Mouse (Mus musculus): ENCODE results near the gene U2af2. TPM values are rescaled to one million over a fixed set of nuclear protein-coding genes. Genes with fewer than 3 reads are reported as not detected.
A peak's percentile ranks its signal among the peaks of the same experiment; 100 is the strongest.

U2af2 gene
- polyA plus RNA-seq, 1 experiment from 2014 or later, result 63.0 TPM

- peak overlapping the region; percentile 47; the same call in 1 of the 2 replicates for H3K4me3 ChIP-seq
- WGBS, result 25% methylated on average over 8 of the region's 8 CpGs
- no peak overlapping the region for H3K27ac ChIP-seq
- H3K4me2 ChIP-seq, result peak overlapping the region; percentile 66; the same call in 1 of the 2 replicates
- H3K9ac ChIP-seq, result no peak overlapping the region
- H3K4me1 ChIP-seq (replicated peaks), result peaks cover 36% of the 10 kb centered on the region
- ATAC-seq (replicated peaks; ENCODE audit: insufficient number of reproducible peaks, insufficient read depth, low FRiP score, low read depth), result no peak
- no peaks in the 10 kb centered on the region for H3K36me3 ChIP-seq
- H3K9me3 ChIP-seq (replicated peaks), result no peaks in the 10 kb centered on the region
- H3K27me3 ChIP-seq, result peaks cover 65% of the 10 kb centered on the region
Observed at GRCm38 (mm10) chr7:5057381-5057780, 4.6 kb upstream of the U2af2 start.

- Histone ChIP-seq H3K9ac (no peak overlapping the region), H3K4me3 (0 out of 2 replicates have a peak overlapping the region, but pooled peaks have one; percentile 47), H3K9me3 (replicated peaks) (no peaks in the 10 kb centered on the region), H3K4me2 (no peak overlapping the region), H3K27ac (no peak overlapping the region), H3K36me3 (no peaks in the 10 kb centered on the region), H3K27me3 (peaks cover 61% of the 10 kb centered on the region), H3K4me1 (replicated peaks) (peaks cover 32% of the 10 kb centered on the region)
- no peak for ATAC-seq (replicated peaks; ENCODE audit: insufficient number of reproducible peaks, insufficient read depth, low FRiP score, low read depth)
- WGBS, result 33% methylated on average over 11 of the region's 11 CpGs
Observed at GRCm38 (mm10) chr7:5057804-5058203, 4.1 kb upstream of the U2af2 start.

- no peaks in the 10 kb centered on the region for H3K9me3 ChIP-seq (replicated peaks)
- H3K27me3 ChIP-seq, result peaks cover 53% of the 10 kb centered on the region
- no peak overlapping the region for H3K27ac ChIP-seq
- WGBS, result 82% methylated on average over 1 of the region's 1 CpGs
- H3K4me2 ChIP-seq, result no peak overlapping the region
- ATAC-seq (replicated peaks; ENCODE audit: insufficient number of reproducible peaks, insufficient read depth, low FRiP score, low read depth), result no peak
- H3K9ac ChIP-seq, result no peak overlapping the region
- no peak overlapping the region for H3K4me3 ChIP-seq
- H3K4me1 ChIP-seq (replicated peaks), result peaks cover 30% of the 10 kb centered on the region
- H3K36me3 ChIP-seq, result no peaks in the 10 kb centered on the region
Observed at GRCm38 (mm10) chr7:5058631-5059030, 3.3 kb upstream of the U2af2 start.

GRCm38 (mm10) chr7:5059421-5059820 lies 2.5 kb upstream of the U2af2 start:
- no peak overlapping the region for H3K9ac ChIP-seq
- no peaks in the 10 kb centered on the region for H3K36me3 ChIP-seq
- WGBS, result 86% methylated on average over 12 of the region's 12 CpGs
- H3K4me1 ChIP-seq (replicated peaks), result peaks cover 33% of the 10 kb centered on the region
- no peak overlapping the region for H3K4me2 ChIP-seq
- no peak for ATAC-seq (replicated peaks; ENCODE audit: insufficient number of reproducible peaks, insufficient read depth, low FRiP score, low read depth)
- H3K9me3 ChIP-seq (replicated peaks), result no peaks in the 10 kb centered on the region
- no peak overlapping the region for H3K4me3 ChIP-seq
- H3K27ac ChIP-seq, result no peak overlapping the region
- H3K27me3 ChIP-seq, result peaks cover 45% of the 10 kb centered on the region

- H3K4me1 ChIP-seq (replicated peaks), result peaks cover 38% of the 10 kb centered on the region
- H3K9me3 ChIP-seq (replicated peaks), result no peaks in the 10 kb centered on the region
- no peak for ATAC-seq (replicated peaks; ENCODE audit: insufficient number of reproducible peaks, insufficient read depth, low FRiP score, low read depth)
- no peaks in the 10 kb centered on the region for H3K36me3 ChIP-seq
- peak overlapping the region; percentile 97 for H3K27ac ChIP-seq
- WGBS, result 4% methylated on average over 27 of the region's 27 CpGs
- H3K27me3 ChIP-seq, result peaks cover 36% of the 10 kb centered on the region
- H3K4me3 ChIP-seq, result peak overlapping the region; percentile 61
- peak overlapping the region; percentile 73 for H3K9ac ChIP-seq
- peak overlapping the region; percentile 97 for H3K4me2 ChIP-seq
Observed at GRCm38 (mm10) chr7:5060239-5060731, 1.7 kb upstream of the U2af2 start.

- ATAC-seq (replicated peaks; ENCODE audit: insufficient number of reproducible peaks, insufficient read depth, low FRiP score, low read depth), result peak; percentile 88
- peaks cover 44% of the 10 kb centered on the region for H3K4me1 ChIP-seq (replicated peaks)
- H3K36me3 ChIP-seq, result no peaks in the 10 kb centered on the region
- H3K27me3 ChIP-seq, result peaks cover 28% of the 10 kb centered on the region
- H3K4me3 ChIP-seq, result peak overlapping the region; percentile 61
- H3K27ac ChIP-seq, result peak overlapping the region; percentile 97
- peak overlapping the region; percentile 73 for H3K9ac ChIP-seq
- H3K9me3 ChIP-seq (replicated peaks), result no peaks in the 10 kb centered on the region
- under 1% methylated on average over 60 of the region's 60 CpGs for WGBS
- H3K4me2 ChIP-seq, result peak overlapping the region; percentile 97
Observed at GRCm38 (mm10) chr7:5060944-5061773, 784 bp upstream of the U2af2 start.

GRCm38 (mm10) chr7:5062360-5063001 lies 538 bp downstream of the U2af2 start:
- Histone ChIP-seq H3K4me3 (peak overlapping the region; percentile 61), H3K36me3 (peaks cover 13% of the 10 kb centered on the region), H3K4me1 (replicated peaks) (peaks cover 35% of the 10 kb centered on the region), H3K27me3 (peaks cover 14% of the 10 kb centered on the region), H3K27ac (peak overlapping the region; percentile 97), H3K4me2 (peak overlapping the region; percentile 97), H3K9me3 (replicated peaks) (no peaks in the 10 kb centered on the region), H3K9ac (peak overlapping the region; percentile 79)
- under 1% methylated on average over 51 of the region's 51 CpGs for WGBS
- peak; percentile 50 for ATAC-seq (replicated peaks; ENCODE audit: insufficient number of reproducible peaks, insufficient read depth, low FRiP score, low read depth)

GRCm38 (mm10) chr7:5064886-5065285 lies 2.9 kb downstream of the U2af2 start:
- WGBS, result 87% methylated on average over 6 of the region's 6 CpGs
- Histone ChIP-seq H3K9ac (no peak overlapping the region), H3K27ac (no peak overlapping the region), H3K4me3 (no peak overlapping the region), H3K27me3 (no peaks in the 10 kb centered on the region), H3K36me3 (peaks cover 37% of the 10 kb centered on the region), H3K4me2 (no peak overlapping the region), H3K9me3 (replicated peaks) (no peaks in the 10 kb centered on the region), H3K4me1 (replicated peaks) (peaks cover 33% of the 10 kb centered on the region)
- ATAC-seq (replicated peaks; ENCODE audit: insufficient number of reproducible peaks, insufficient read depth, low FRiP score, low read depth), result no peak

- Histone ChIP-seq H3K27ac (no peak overlapping the region), H3K4me3 (no peak overlapping the region), H3K9me3 (replicated peaks) (no peaks in the 10 kb centered on the region), H3K27me3 (no peaks in the 10 kb centered on the region), H3K4me1 (replicated peaks) (no peaks in the 10 kb centered on the region), H3K9ac (no peak overlapping the region), H3K4me2 (no peak overlapping the region), H3K36me3 (peaks cover 92% of the 10 kb centered on the region)
- 54% methylated on average over 1 of the region's 1 CpGs for WGBS
- no peak for ATAC-seq (replicated peaks; ENCODE audit: insufficient number of reproducible peaks, insufficient read depth, low FRiP score, low read depth)
Observed at GRCm38 (mm10) chr7:5073586-5073985, 11.6 kb downstream of the U2af2 start.

GRCm38 (mm10) chr7:5074984-5075383 lies 13.0 kb downstream of the U2af2 start:
- 86% methylated on average over 5 of the region's 5 CpGs for WGBS
- Histone ChIP-seq H3K9me3 (replicated peaks) (no peaks in the 10 kb centered on the region), H3K36me3 (peaks cover 84% of the 10 kb centered on the region), H3K9ac (no peak overlapping the region), H3K27me3 (no peaks in the 10 kb centered on the region), H3K4me1 (replicated peaks) (0 out of 2 replicates have a peak, but pooled peaks cover 2% of the 10 kb centered on the region), H3K27ac (no peak overlapping the region), H3K4me2 (no peak overlapping the region), H3K4me3 (no peak overlapping the region)
- no peak for ATAC-seq (replicated peaks; ENCODE audit: insufficient number of reproducible peaks, insufficient read depth, low FRiP score, low read depth)

- Histone ChIP-seq H3K27ac (no peak overlapping the region), H3K4me1 (replicated peaks) (peaks cover 14% of the 10 kb centered on the region)
- ATAC-seq (replicated peaks; ENCODE audit: insufficient number of reproducible peaks, insufficient read depth, low FRiP score, low read depth), result no peak
Observed at GRCm38 (mm10) chr7:5076931-5077330, 15.0 kb downstream of the U2af2 start.

More at GRCm38 (mm10) chr7:5076931-5077330, 15.0 kb downstream of the U2af2 start:
- Histone ChIP-seq H3K4me2 (no peak overlapping the region), H3K9me3 (replicated peaks) (no peaks in the 10 kb centered on the region), H3K27me3 (no peaks in the 10 kb centered on the region), H3K36me3 (peaks cover 66% of the 10 kb centered on the region), H3K9ac (no peak overlapping the region), H3K4me3 (no peak overlapping the region)
- 73% methylated on average over 2 of the region's 2 CpGs for WGBS

All from heart, embryonic 15.5 days (tissue).